Mouse (Mus musculus): ENCODE data around the gene Col4a2.
A peak's percentile ranks its signal among the peaks of the same experiment; 100 is the strongest.

Col4a2 gene

DNA sequence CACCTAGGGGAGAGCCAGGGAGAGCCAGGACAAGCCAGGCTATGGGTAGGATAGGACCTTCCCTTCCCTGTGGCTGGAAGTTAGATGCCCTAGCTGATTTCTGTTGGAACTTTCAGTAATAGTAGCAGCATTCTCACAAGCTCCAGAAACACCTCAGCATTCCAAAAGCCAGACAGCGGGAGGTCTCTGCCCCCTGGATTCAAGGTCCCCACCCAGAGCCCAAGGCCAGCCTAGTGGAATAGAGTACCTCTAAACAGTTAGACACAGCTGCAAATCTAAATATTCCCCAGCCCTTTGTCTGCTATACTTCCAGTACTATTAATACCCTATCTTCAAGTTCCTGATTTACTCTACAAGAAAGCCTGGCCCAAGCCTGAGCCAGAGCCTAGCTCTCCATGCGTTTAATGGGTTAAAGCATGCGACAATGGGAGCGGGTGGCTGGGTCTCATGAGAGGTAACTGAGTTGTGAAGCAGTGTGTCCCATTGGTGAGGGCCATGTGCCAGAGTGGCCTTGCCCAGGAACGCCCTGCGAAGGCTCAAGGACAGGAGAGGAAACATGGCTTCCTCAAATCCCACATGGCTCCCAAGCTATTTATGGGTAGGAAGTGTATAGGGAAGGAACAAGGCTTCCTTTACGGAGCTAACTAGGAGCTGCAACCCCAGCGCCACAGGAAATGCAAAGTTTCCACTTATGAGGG is 15.3 kb upstream of the Col4a2 start:
- no peak for DNase-seq

DNA sequence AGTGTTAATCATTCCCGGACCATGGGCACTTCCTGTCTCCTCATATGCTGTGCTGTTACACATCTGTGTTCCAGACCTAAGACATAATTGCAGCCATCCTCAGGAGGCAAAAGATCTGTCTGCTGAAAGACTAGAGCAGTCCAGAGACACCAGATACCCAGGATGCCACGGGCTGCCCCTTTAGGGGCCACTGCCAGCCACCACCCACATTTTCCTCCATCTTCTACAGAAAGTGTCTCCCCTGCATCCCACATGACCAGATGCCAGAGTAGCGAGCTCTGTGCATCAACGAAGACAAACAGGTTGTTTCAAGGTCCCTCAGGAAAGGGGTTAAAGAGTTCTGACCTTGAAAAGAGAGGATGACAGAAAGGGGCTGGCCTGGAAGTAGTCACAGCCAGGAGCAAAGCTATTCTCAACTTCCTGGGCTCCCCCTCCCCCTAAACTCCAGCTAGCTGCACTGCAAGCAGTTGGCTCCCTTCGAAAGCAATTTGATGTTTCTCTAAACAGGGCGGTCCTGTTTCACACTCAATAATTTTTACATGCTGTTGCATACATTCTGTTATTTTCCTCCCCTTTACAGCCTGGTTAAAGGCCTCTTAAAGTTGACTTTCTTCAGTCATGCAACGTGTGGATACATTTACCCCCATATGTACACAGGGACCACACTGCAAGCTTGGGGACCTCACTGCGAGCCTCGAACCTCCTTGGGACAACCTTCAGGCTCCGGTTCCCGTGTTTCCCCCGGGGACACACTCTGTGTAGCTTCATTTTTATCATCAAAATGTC is 13.9 kb upstream of the Col4a2 start:
- no peak for DNase-seq

GRCm38 (mm10) chr8:11299317-11299602 is 13.3 kb upstream of the Col4a2 start:
- no peak for DNase-seq

GRCm38 (mm10) chr8:11300436-11300835 is 12.2 kb upstream of the Col4a2 start:
- no peak for DNase-seq

- no peak for DNase-seq
These were observed 8.5 kb upstream of the Col4a2 start for GRCm38 (mm10) chr8:11304027-11304601.

- DNase-seq: no peak
These were observed 7.1 kb upstream of the Col4a2 start for GRCm38 (mm10) chr8:11305539-11305938.

GRCm38 (mm10) chr8:11307451-11307850 is 5.2 kb upstream of the Col4a2 start:
- no peak for DNase-seq

DNA sequence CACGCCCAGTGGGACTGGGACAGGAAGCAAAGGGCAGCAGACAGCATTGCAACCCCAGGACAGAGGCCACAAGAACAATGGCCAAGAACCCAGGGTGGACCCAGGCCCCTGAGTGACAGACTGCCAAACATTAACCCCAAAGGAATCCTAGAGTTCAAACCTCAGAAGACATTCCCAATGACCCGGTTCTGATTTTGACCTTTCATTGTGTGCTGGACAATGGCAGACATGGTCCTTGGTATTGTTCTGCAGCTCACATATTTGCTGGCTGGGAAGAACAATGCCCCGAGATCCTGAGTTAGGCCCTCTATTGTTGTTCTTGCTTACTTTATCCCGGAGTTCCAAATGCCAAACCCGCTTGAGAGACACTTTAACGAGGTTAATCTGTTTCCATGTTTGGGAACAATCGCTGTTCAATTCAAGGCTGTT is 4.0 kb upstream of the Col4a2 start:
- no peak for DNase-seq

DNA sequence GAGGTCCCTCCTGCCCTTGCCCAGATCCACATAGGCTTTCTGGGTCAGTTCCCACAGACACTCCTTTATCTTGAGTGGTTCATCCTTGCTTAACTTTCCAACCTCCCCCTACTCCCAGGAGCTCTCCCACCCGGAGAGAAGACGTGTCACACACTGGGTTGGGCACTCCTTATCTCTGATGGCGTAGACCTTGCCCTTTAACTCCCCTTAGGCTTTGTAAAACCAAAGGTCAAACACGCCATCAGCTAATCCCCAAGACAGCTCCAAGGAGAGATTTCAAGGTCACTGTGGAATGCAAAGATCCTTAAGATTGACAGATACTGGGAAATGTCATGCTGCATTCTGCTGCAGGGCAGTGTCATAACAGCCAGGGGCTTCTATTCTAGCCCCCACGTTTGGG is 3.4 kb upstream of the Col4a2 start:
- DNase-seq: no peak

GRCm38 (mm10) chr8:11310049-11310448 is 2.6 kb upstream of the Col4a2 start:
- no peak for DNase-seq

DNA sequence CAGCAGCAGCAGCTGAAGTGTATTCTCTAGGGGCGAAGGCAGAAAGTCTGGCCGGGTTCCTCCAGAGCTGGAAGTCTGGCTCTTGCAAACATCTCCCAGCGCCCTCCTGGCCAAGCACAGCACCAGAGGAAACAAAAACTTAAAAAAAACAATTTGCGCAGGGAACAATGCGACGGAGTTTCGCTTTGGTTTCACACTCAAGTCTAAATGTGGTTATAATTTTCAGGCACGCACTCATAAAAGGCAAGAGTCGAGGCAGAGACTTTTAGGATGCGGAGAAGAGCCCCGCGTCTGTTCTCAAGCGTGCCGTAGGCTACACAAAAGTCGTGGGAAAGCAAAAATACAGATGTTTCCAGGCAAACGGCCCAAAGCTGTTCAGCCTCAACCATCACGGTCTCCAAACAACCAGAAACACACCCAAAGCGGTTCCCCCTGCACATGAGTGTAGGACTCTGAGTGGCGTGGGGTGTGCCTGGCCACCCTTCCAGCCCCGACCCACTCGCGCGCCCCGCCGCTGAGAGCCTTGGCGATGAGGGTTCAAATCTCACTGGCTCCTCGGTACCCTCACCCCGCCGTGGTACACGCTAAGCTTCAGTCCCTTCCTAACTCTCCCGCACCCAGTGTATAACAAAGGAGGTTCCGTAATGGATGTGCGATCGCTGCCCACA is 790 bp upstream of the Col4a2 start:
- peak; percentile 65 for DNase-seq

- DNase-seq: peak; percentile 70
These were observed 839 bp downstream of the Col4a2 start for GRCm38 (mm10) chr8:11313176-11314111.

- DNase-seq: no peak
These were observed 2.0 kb downstream of the Col4a2 start for GRCm38 (mm10) chr8:11314613-11315012.

- DNase-seq: no peak
These were observed 2.8 kb downstream of the Col4a2 start for GRCm38 (mm10) chr8:11315179-11315943.

- DNase-seq: no peak
These were observed 3.5 kb downstream of the Col4a2 start for GRCm38 (mm10) chr8:11316118-11316517.

- no peak for DNase-seq
These were observed 6.8 kb downstream of the Col4a2 start for GRCm38 (mm10) chr8:11319405-11319804.

- DNase-seq: no peak
These were observed 9.2 kb downstream of the Col4a2 start for GRCm38 (mm10) chr8:11321841-11322240.

DNA sequence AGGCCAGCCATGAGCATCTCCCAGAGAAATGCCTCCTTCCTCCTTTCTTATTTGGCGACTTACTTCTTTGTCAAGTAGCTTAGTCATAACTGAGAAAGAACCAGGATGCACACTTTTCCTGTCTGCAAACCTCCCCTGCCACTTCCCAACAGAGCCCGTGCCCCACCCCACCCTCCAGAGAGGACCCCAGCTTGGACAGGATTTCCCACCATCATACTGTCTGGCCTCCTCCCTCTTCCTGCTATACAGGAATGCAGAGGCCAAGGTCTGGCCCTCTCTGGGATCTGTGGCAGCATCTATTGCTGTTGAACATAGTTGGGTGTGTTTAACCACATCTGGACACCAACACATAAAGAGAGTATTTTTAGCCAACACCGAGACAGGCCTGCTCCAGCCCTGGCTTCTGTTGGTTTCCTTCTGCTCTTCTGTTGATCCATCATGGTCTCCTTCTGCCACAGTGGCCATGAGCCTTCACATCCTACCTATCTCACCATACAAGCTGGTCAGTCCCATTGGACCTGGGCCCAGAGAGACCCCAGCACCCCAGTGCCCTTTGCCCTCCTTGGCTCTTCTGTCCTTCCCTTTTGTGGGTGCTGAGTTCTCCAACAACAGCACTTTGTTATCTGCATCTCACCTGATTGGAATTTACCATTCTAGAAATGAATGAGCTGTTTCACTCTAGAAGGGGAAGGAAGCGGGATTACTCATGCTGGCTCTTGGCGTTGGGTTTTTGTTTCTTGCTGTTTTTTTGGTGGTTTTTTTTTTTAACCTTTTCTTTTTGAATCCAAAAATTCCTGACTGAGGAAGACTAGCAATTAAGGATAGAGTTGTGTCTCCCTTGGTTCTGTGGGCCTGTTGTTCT is 10.3 kb downstream of the Col4a2 start:
- DNase-seq: no peak

DNA sequence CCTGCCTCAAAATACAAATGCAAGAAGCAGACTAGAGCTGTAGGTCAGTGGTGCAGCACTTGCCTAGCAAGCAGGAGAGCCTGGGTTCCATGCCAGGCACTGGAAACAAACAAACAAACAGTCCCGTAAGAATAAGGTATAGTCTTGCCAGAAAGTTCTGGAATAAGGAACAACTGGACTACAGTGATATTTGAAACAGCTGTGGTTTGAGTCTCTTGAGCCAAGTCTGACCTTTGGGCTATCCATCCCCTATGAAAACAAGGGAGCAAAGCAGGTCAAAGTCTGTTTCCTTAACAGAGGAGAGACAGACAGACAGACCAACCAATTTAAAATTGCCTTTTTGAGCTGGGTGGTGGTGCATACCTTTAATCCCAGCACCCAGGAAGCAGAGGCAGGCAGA is 11.1 kb downstream of the Col4a2 start:
- no peak for DNase-seq

DNA sequence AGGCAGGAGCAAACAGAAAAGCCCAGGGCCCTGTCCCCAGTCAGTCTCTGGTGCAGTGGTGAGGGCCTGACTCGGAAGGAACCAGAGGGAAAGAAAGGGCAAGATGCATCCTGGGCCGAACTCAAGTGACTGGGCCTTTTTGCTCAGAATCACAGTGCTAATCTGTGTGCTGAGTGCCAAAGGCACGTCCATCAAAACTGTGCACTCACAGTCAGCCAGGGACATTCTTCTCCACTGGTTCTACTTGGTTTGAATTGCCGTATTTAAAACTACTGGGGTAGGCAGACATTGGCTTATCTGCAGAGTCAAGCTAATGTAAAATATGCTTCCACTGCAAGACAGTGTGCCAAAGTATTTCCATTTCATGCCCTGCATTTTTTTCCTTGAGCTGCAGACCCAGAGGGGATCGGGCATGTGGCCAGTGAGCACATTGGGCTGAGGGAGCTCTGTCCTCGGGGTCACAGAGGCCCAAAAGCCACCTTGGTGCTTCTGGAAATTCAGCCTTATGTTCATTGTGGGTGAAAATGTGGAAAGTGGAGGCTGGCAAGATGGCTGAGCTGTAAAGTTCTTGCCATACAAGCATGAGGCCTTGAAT is 12.3 kb downstream of the Col4a2 start:
- DNase-seq: no peak

Measured in lung, postnatal 14 days (tissue).